Mouse (Mus musculus): ENCODE measurements around the gene 4933415A04Rik. TPM values are rescaled to one million over a fixed set of nuclear protein-coding genes. Genes with fewer than 3 reads are reported as not detected.
A peak's percentile ranks its signal among the peaks of the same experiment; 100 is the strongest.

Gene 4933415A04Rik
- total and polyA plus RNA-seq, 3 experiments, result not detected

DNA sequence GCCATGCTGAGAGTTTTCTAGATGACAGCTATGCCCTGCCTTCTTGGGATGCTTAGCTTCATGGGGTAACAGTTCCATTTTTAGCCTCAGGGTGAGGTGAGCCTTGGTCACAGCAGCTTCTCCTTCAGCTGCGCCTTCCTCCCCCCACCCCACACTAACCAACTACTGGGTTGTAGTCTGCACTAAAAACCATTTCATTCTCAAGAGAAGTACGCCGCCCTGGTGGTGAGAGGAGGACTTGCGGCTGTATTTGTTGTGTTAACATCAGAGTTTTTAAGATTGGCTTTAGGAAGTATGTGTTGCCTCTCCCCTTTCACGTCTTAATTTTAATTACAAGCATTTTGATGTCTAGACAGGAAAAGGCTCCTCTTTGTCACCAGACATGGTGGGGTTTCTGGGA, 18.6 kb upstream of the 4933415A04Rik start:
- Histone ChIP-seq H3K4me3 (ENCODE audit: control insufficient read depth in 1 of 2, insufficient read depth in 1 of 2, low read depth in 2 of 2, low read length in 2 of 2) (no peak overlapping the region), H3K9ac (ENCODE audit: control insufficient read depth, low read depth, low read length, poor library complexity, severe bottlenecking) (no peak overlapping the region), H3K27ac (ENCODE audit: control insufficient read depth, low read depth, low read length) (no peak overlapping the region), H3K9me3 (replicated peaks; ENCODE audit: insufficient read depth, low read length) (no peaks in the 10 kb centered on the region), H3K79me2 (ENCODE audit: control insufficient read depth, insufficient read depth, low read length, poor library complexity) (no peaks in the 10 kb centered on the region), H3K36me3 (ENCODE audit: control insufficient read depth in 1 of 2, insufficient read depth in 2 of 2, low read length in 2 of 2) (no peaks in the 10 kb centered on the region), H3K27me3 (ENCODE audit: control insufficient read depth in 1 of 2, insufficient read depth in 2 of 2, low read length in 2 of 2) (no peaks in the 10 kb centered on the region), H3K4me1 (ENCODE audit: control insufficient read depth in 1 of 2, insufficient read depth in 2 of 2, low read length in 2 of 2) (no peaks in the 10 kb centered on the region)
- peak; percentile 33 for DNase-seq (ENCODE audit: low read depth, low spot score)
- TF ChIP-seq TAL1 (IDR thresholded peaks at IDR 0.05; ENCODE audit: low read length), result no peak
- peak; percentile 52 to 55 (median 54) for TF ChIP-seq CTCF (IDR thresholded peaks at IDR 0.05 in 2 of 3, conservative IDR thresholded peaks at IDR 0.05 in 1 of 3; ENCODE audit: control insufficient read depth in 1 of 3, insufficient read depth in 1 of 3, low read depth in 2 of 3, low read length in 3 of 3, poor library complexity in 1 of 3, severe bottlenecking in 1 of 3)

DNA sequence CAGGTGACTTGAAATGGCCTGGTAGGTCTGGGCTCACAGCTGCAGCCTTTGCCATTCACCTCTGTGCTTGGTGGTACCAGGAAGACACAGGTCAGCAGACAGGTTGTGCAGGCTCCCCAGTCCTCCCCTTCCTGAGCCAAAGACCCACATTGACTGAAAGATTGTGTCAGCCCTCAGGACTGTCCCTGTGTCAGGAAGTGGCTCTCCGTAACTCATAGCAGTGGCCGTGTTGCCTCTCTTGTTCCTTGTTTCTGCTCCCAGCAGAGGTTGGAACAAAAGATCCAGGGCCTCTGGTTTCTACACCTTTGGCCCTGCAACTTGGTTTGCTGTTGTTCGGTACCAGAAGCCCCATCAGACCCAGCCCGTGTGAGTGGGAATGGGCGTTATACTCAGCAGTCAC, 17.7 kb upstream of the 4933415A04Rik start:
- Histone ChIP-seq H3K36me3 (ENCODE audit: control insufficient read depth in 1 of 2, insufficient read depth in 2 of 2, low read length in 2 of 2) (no peaks in the 10 kb centered on the region), H3K27ac (ENCODE audit: control insufficient read depth, low read depth, low read length) (no peak overlapping the region), H3K4me1 (ENCODE audit: control insufficient read depth in 1 of 2, insufficient read depth in 2 of 2, low read length in 2 of 2) (no peaks in the 10 kb centered on the region), H3K4me3 (ENCODE audit: control insufficient read depth in 1 of 2, insufficient read depth in 1 of 2, low read depth in 2 of 2, low read length in 2 of 2) (no peak overlapping the region), H3K79me2 (ENCODE audit: control insufficient read depth, insufficient read depth, low read length, poor library complexity) (no peaks in the 10 kb centered on the region), H3K9me3 (replicated peaks; ENCODE audit: insufficient read depth, low read length) (no peaks in the 10 kb centered on the region), H3K27me3 (ENCODE audit: control insufficient read depth in 1 of 2, insufficient read depth in 2 of 2, low read length in 2 of 2) (no peaks in the 10 kb centered on the region), H3K9ac (ENCODE audit: control insufficient read depth, low read depth, low read length, poor library complexity, severe bottlenecking) (no peak overlapping the region)
- no peak for TF ChIP-seq E2F4 (IDR thresholded peaks at IDR 0.05; ENCODE audit: borderline replicate concordance, low read depth, low read length)
- TF ChIP-seq MYB (IDR thresholded peaks at IDR 0.05; ENCODE audit: low read depth, low read length), result no peak
- no peak for TF ChIP-seq USF1 (IDR thresholded peaks at IDR 0.05; ENCODE audit: low read depth, low read length)
- no peak for TF ChIP-seq USF2 (IDR thresholded peaks at IDR 0.05; ENCODE audit: borderline replicate concordance in 1 of 2, insufficient read depth in 1 of 2, low read depth in 1 of 2, low read length in 2 of 2)
- TF ChIP-seq ETS1 (IDR thresholded peaks at IDR 0.05; ENCODE audit: low read depth, low read length), result no peak
- no peak for TF ChIP-seq MAZ (IDR thresholded peaks at IDR 0.05; ENCODE audit: low read depth, low read length)
- no peak for TF ChIP-seq MYC (IDR thresholded peaks at IDR 0.05; ENCODE audit: low read depth, low read length)
- TF ChIP-seq CHD1 (IDR thresholded peaks at IDR 0.05; ENCODE audit: low read depth, low read length), result no peak
- TF ChIP-seq MAFK (IDR thresholded peaks at IDR 0.05; ENCODE audit: borderline replicate concordance, low read depth, low read length), result no peak
- no peak for DNase-seq (ENCODE audit: low read depth, low spot score)

DNA sequence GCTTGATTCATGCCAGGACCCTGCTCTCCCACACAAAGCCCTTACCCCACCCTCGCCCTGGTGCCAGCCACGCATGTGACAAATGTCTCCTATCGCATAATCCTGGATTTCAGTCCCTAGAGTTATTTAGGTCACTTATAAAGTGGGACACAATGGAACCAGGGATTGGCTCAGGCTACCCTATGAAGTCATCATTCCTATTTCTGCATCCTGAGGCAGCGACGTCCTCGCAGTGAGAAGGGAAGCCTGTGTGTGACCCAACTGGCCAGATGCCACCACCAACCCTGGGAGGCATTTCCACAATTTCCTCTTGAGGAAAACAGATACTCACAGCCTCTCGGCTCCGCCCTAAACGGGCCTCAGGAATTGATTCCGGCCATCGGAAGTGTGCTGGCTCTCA, 17.2 kb upstream of the 4933415A04Rik start:
- Histone ChIP-seq H3K27ac (ENCODE audit: control insufficient read depth, low read depth, low read length) (no peak overlapping the region), H3K27me3 (ENCODE audit: control insufficient read depth in 1 of 2, insufficient read depth in 2 of 2, low read length in 2 of 2) (no peaks in the 10 kb centered on the region), H3K4me3 (ENCODE audit: control insufficient read depth in 1 of 2, insufficient read depth in 1 of 2, low read depth in 2 of 2, low read length in 2 of 2) (no peak overlapping the region)

More for the DNA sequence above, 17.2 kb upstream of the 4933415A04Rik start:
- Histone ChIP-seq H3K4me1 (ENCODE audit: control insufficient read depth in 1 of 2, insufficient read depth in 2 of 2, low read length in 2 of 2) (no peaks in the 10 kb centered on the region), H3K36me3 (ENCODE audit: control insufficient read depth in 1 of 2, insufficient read depth in 2 of 2, low read length in 2 of 2) (no peaks in the 10 kb centered on the region), H3K9ac (ENCODE audit: control insufficient read depth, low read depth, low read length, poor library complexity, severe bottlenecking) (no peak overlapping the region), H3K9me3 (replicated peaks; ENCODE audit: insufficient read depth, low read length) (no peaks in the 10 kb centered on the region), H3K79me2 (ENCODE audit: control insufficient read depth, insufficient read depth, low read length, poor library complexity) (no peaks in the 10 kb centered on the region)
- DNase-seq (ENCODE audit: low read depth, low spot score), result no peak
- TF ChIP-seq ZKSCAN1 (IDR thresholded peaks at IDR 0.05; ENCODE audit: low read depth, low read length) (no peak), MYC (IDR thresholded peaks at IDR 0.05; ENCODE audit: low read depth, low read length) (no peak), MYB (IDR thresholded peaks at IDR 0.05; ENCODE audit: low read depth, low read length) (no peak), CHD2 (IDR thresholded peaks at IDR 0.05; ENCODE audit: low read length) (no peak), NRF1 (IDR thresholded peaks at IDR 0.05; ENCODE audit: insufficient read depth, low read depth, low read length, poor library complexity, severe bottlenecking) (no peak), TBP (IDR thresholded peaks at IDR 0.05; ENCODE audit: low read depth, low read length) (no peak), NELFE (IDR thresholded peaks at IDR 0.05; ENCODE audit: low read depth, low read length) (no peak), SIN3A (IDR thresholded peaks at IDR 0.05; ENCODE audit: low read length) (no peak), POLR2AphosphoS2 (IDR thresholded peaks at IDR 0.05; ENCODE audit: low read length) (no peak), JUND (IDR thresholded peaks at IDR 0.05; ENCODE audit: low read depth, low read length) (no peak), POLR2A (IDR thresholded peaks at IDR 0.05; ENCODE audit: control insufficient read depth in 1 of 2, insufficient read depth in 1 of 2, low read depth in 1 of 2, low read length in 2 of 2, poor library complexity in 1 of 2) (no peak), ZC3H11A (IDR thresholded peaks at IDR 0.05; ENCODE audit: low read depth, low read length) (no peak), RCOR1 (IDR thresholded peaks at IDR 0.05; ENCODE audit: low read depth, low read length) (no peak), TAL1 (IDR thresholded peaks at IDR 0.05; ENCODE audit: low read length) (no peak)
